Mouse (Mus musculus): ENCODE results near the gene Gstm4. TPM values are rescaled to one million over a fixed set of nuclear protein-coding genes. Genes with fewer than 3 reads are reported as not detected.

Gene Gstm4
- total RNA-seq (2015; ENCODE audit: low replicate concordance) (2.5 and 4.2 TPM in 2 replicates), total RNA-seq (2017; ENCODE audit: low replicate concordance) (0.90 and 1.4 TPM in 2 replicates)

GRCm38 (mm10) chr3:108044394-108045140, at the start of gene Gstm4:
Gene Gstm4, minus strand, starts transcription at chr3:108044894.
- peak; percentile 82 for ATAC-seq (replicated peaks; ENCODE audit: low FRiP score, poor library complexity, severe bottlenecking)

GRCm38 (mm10) chr3:108094146-108094545, 49.5 kb upstream of the Gstm4 start:
- ATAC-seq (replicated peaks; ENCODE audit: low FRiP score, poor library complexity, severe bottlenecking), result no peak

GRCm38 (mm10) chr3:108093306-108093705, 48.6 kb upstream of the Gstm4 start:
- no peak for ATAC-seq (replicated peaks; ENCODE audit: low FRiP score, poor library complexity, severe bottlenecking)

- no peak for ATAC-seq (replicated peaks; ENCODE audit: low FRiP score, poor library complexity, severe bottlenecking)
Measured at GRCm38 (mm10) chr3:108092536-108093115, 47.9 kb upstream of the Gstm4 start, which contains the start of gene Gnat2. Gene Gnat2, plus strand, starts transcription at chr3:108092789.

- no peak for ATAC-seq (replicated peaks; ENCODE audit: low FRiP score, poor library complexity, severe bottlenecking)
Measured at GRCm38 (mm10) chr3:108092030-108092429, 47.3 kb upstream of the Gstm4 start.

GRCm38 (mm10) chr3:108090561-108090960, 45.9 kb upstream of the Gstm4 start:
- no peak for ATAC-seq (replicated peaks; ENCODE audit: low FRiP score, poor library complexity, severe bottlenecking)

- no peak for ATAC-seq (replicated peaks; ENCODE audit: low FRiP score, poor library complexity, severe bottlenecking)
Measured at GRCm38 (mm10) chr3:108089916-108090315, 45.2 kb upstream of the Gstm4 start.

- ATAC-seq (replicated peaks; ENCODE audit: low FRiP score, poor library complexity, severe bottlenecking), result no peak
Measured at GRCm38 (mm10) chr3:108088842-108089380, 44.2 kb upstream of the Gstm4 start.

GRCm38 (mm10) chr3:108087329-108087728, 42.6 kb upstream of the Gstm4 start:
- ATAC-seq (replicated peaks; ENCODE audit: low FRiP score, poor library complexity, severe bottlenecking), result no peak

GRCm38 (mm10) chr3:108086470-108086979, 41.8 kb upstream of the Gstm4 start, which contains the start of gene Ampd2:
Gene Ampd2, minus strand, starts transcription at chr3:108086651.
- peak; percentile 55; the same call in 1 of the 2 replicates for ATAC-seq (replicated peaks; ENCODE audit: low FRiP score, poor library complexity, severe bottlenecking)

GRCm38 (mm10) chr3:108085721-108086469, 41.2 kb upstream of the Gstm4 start:
- ATAC-seq (replicated peaks; ENCODE audit: low FRiP score, poor library complexity, severe bottlenecking), result no peak

GRCm38 (mm10) chr3:108085281-108085720, 40.6 kb upstream of the Gstm4 start:
- ATAC-seq (replicated peaks; ENCODE audit: low FRiP score, poor library complexity, severe bottlenecking), result peak; percentile 50

GRCm38 (mm10) chr3:108084767-108085270, 40.1 kb upstream of the Gstm4 start:
- no peak for ATAC-seq (replicated peaks; ENCODE audit: low FRiP score, poor library complexity, severe bottlenecking)

GRCm38 (mm10) chr3:108083904-108084407, 39.3 kb upstream of the Gstm4 start:
- ATAC-seq (replicated peaks; ENCODE audit: low FRiP score, poor library complexity, severe bottlenecking), result no peak

- no peak for ATAC-seq (replicated peaks; ENCODE audit: low FRiP score, poor library complexity, severe bottlenecking)
Measured at GRCm38 (mm10) chr3:108083161-108083560, 38.5 kb upstream of the Gstm4 start.

- ATAC-seq (replicated peaks; ENCODE audit: low FRiP score, poor library complexity, severe bottlenecking), result no peak
Measured at GRCm38 (mm10) chr3:108082251-108082875, 37.7 kb upstream of the Gstm4 start.

GRCm38 (mm10) chr3:108081681-108082080, 37.0 kb upstream of the Gstm4 start:
- ATAC-seq (replicated peaks; ENCODE audit: low FRiP score, poor library complexity, severe bottlenecking), result no peak

GRCm38 (mm10) chr3:108076836-108077235, 32.1 kb upstream of the Gstm4 start:
- no peak for ATAC-seq (replicated peaks; ENCODE audit: low FRiP score, poor library complexity, severe bottlenecking)

- ATAC-seq (replicated peaks; ENCODE audit: low FRiP score, poor library complexity, severe bottlenecking), result no peak
Measured at GRCm38 (mm10) chr3:108072983-108073569, 28.4 kb upstream of the Gstm4 start.

Data from erythroid progenitor cell, adult 5-6 weeks (primary cell).